Mouse (Mus musculus) kidney, postnatal 36 days (tissue): ENCODE data around the gene Rbm33.
A peak's percentile ranks its signal among the peaks of the same experiment; 100 is the strongest.

Experiments
- DNase-seq, 2 experiments: peaks; one replicate each; pipeline ENCODE4 v3.0.0; 2021 to 2022; ENCODE audit warnings: mixed read lengths in 2 of 2

The Rbm33 gene

DNA sequence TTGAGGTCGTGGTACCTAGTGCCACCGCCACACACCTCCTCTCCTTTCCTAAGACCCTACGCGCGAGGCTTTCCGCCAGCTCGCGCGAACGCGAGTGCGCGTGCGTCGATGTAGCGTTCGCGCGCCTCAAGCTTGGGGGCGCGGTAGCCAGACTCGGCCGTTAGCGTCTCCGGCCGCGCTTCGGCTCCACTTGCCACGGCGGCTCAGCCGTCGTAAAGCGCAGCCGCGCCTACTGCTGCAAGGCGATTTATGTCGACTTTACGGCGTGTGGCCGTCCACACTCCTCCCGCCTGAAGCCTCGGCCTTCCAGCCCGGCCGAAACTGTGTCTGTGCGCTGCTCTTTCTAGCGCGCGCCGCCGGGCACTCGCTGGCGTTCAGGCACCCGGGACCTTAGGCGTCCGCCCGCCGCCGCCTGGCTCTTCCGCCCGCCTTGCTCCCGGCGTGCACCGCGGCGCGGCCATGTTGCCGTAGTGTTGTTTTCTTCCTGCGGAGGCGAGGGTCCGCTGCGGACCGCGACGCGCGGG is at the start of gene Rbm33:
TSS of gene Rbm33 (plus strand) at position 400 of the 524 bp plus-strand sequence.
- DNase-seq, result peak; percentile 83 to 91

DNA sequence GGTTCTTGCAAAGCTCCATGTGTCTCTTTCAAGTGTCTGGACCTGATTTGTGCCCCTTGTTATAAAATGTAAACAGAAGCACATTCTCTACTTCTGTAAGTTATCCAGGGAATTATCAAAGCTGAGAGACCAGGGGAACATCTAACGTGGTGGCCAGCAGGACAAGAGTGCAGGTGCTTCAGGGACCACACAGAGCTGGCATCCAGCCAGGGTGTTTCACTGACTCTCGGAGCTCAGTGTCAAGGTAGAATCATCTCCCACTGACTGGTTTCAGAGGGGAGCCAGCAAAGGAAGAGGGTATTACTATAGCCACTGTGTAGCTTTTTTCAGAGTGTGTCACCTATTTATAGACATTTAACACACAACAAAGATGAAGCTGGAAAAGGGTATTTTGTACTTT is 49.3 kb upstream of the Rbm33 start:
- peak in 1 of 2 experiments; percentile 8 for DNase-seq

- DNase-seq, result no peak
These were observed 47.4 kb upstream of the Rbm33 start for GRCm38 (mm10) chr5:28269469-28269991.

DNA sequence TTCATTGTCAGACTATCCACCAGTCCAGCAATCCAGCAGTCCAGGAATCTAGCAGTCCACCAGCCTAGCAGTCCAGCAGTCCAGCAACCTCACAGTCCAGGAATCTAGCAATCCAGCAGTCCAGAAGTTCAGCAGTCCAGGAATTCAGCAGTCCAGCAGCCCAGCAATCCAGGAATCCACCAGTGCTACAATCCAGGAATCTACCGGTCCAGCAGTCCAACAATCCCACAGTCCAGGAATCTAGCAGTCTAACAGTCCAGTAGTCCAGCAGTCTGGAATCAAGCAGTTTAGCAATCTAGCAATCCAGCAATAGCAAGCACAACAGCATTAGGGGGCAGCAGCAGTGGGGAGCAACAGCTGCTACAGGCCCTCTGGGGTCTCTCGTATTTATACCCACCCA is 44.1 kb upstream of the Rbm33 start:
- peak; percentile 4 to 17 for DNase-seq

DNA sequence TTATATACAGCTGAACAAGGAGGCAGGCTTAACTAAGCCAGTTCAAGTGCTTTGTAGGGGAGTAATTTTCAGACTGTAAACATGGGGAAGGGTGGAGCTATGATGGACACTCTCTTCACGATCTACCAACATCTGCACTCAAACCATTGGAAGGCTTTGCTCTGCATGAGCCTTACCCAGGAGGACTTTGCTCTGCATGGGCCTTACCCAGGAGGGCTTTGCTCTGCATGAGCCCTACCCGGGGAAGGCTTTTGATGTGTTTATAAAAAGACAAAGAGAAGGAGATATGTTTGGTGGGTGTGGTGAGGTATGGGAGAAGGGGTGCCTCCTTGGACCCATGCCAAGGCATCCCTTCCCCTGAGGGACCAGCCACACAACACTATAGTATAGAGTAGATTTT is 39.6 kb upstream of the Rbm33 start:
- DNase-seq, result no peak

DNA sequence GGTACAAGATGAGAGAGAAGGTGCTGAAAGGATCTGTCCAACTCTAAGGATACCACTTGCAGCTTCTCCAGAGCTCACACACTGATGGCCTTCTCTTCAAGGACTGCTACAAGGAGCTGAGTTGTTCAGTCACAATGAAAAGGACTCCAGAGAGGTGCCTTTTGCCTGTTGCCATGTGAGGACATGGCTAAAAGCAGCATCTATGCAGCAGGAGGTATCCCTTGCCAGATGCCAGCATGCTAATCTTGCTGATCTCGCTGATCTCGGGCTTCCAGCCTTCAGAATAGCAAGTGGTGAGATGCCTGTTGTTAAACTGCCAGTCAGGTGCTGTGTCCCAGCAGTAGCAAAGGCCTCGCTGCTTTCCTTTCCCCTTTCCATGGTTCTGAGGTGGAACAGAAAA is 27.8 kb upstream of the Rbm33 start:
- DNase-seq, result no peak

DNA sequence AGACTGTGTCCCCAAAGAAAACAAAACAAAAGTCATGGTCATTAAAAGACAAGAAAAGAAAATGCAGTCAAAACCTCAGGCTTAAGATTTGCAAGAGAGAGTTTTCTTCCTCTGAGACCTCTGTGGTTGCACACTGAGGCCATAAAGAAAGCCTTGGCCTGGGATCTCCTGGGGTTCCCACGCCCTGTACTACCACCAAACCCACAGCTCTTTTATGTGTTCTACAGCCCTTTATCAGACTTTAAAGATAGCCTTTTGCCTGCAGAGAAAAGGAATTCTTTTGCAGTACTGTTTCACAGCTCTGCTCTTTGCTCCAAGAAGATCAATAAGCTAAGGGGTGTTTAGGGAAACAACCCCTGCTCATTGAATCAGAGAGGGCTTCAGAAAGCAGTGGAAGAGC is 26.3 kb upstream of the Rbm33 start:
- no peak for DNase-seq

DNA sequence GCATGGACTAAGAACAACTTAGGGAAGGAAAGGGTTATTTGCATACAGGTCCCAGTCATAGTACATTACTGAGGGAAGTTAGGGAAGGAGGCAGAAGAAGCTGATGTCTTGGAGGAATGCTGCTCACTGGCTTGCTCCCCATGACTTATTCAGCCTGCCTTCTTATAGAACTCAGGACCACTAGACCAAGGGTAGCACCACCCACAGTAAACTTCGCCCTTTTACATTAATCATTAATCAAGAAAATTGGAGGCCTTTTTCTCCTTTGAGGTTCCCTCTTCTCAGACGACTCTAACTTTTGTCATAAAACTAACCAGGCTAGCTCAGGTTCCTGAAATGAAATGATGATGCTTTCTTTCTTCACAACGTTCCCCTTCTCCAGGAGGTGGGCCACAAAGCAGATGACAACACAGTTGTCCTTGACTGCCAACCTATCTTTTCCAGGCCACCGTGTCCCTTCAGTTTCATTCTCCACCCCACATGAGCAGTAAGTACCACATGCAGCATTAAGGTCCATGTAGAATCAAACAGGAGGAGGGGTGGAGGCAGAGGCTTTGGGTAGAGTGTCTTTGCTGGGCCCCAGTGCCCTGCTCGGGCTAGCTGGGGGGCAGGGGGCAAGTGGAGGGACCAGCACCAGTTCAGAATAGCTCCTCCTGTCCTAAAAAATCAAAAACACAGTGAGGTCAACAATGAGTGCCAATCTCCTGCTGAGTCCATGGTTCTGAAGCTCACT is 25.6 kb upstream of the Rbm33 start:
- no peak for DNase-seq

DNA sequence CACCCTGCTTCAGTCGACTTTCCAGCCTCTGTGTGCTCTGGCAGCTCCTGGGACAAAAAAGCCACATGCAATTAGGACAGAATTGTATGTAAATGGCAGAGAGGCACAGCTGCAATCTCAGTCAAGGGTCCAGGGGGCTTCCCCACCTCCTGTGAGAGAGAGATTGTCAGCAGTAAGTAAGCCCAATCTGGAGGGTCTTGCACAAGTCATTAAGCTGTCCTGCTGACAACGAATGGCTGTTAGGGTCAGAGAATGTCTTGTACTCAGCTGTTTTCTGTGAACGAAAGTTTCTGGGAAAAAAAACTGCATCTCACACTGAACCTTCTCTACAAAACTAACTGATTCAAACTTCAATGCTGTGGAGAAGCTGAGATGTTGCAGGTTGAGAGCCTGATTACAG is 24.6 kb upstream of the Rbm33 start:
- DNase-seq, result no peak

DNA sequence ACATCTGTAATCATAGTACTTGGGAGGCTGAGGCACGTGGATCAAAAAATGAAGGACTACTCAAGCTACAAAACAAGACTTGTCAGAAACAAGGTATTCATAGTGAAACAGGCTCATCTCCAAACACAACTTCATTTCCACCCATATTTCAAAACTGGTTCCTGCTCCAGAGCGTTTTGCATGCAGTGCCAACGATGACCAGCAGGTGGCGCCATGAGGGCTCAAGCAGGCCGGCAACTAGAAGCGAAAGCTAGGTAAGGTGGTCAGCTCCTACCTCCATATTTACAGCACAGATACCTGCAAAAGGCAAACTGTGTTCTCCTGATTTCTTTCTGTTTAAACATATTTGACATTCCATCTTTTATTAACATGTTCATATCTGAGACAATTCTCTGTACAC is 22.9 kb upstream of the Rbm33 start:
- peak; percentile 77 to 95 for DNase-seq

- DNase-seq, result no peak
These were observed 18.8 kb upstream of the Rbm33 start for GRCm38 (mm10) chr5:28298161-28298560.

DNA sequence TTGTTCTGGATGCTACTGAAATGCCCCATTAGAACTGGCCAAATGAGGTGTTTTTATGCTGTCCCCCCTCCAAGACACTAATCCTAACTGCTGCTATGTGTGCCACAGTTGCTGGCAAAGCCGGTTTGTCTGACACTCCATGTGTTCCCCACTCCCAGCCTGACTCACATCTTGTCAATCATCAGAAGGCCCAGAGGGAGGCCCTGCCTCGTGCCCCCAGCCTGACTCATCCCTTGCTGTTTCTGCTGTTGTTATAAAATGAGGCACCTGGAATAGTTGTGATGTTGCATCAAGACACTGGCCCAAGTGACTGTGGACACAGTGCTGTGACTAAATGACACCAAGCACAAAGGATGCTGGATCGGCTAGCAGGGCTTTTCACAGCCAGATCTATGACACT is 18.2 kb upstream of the Rbm33 start:
- no peak for DNase-seq

DNA sequence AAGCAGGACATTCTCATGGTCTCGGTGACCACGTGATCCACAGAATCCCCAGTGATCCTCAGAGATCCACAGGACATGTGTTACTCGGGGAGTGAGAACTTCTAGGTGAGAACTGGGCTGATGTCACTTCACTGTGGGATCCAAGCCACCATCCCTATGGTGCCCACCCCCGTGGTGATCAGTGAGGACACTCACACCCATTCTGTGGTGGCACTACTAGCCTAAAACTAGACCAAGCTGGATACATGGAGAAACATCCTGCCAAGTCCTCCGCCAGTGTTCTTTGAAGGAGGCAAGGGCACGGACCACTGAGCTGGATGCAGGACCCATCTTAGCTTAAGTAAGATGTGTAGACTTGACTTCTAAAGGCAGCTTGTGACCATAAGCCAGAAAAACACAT is 17.6 kb upstream of the Rbm33 start:
- DNase-seq, result no peak

DNA sequence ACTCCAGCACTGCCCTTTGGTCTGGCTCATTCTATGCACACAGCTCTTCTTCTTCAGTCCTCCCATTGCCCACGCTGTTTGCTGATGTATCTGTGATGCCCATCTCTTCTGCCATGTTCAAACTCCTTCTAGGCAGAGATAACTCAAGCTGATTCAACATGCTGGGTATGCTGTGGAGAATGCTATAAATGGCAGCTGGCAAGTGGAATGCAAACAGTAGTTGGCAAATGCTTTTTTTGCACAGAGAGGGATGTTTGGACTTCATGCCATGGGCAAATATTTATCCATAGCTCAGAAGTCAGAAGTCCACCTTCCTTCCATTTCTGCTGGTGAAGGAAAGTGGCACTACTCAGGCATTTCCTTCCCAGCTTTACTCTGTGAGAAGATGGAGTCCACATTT is 14.2 kb upstream of the Rbm33 start:
- no peak for DNase-seq

DNA sequence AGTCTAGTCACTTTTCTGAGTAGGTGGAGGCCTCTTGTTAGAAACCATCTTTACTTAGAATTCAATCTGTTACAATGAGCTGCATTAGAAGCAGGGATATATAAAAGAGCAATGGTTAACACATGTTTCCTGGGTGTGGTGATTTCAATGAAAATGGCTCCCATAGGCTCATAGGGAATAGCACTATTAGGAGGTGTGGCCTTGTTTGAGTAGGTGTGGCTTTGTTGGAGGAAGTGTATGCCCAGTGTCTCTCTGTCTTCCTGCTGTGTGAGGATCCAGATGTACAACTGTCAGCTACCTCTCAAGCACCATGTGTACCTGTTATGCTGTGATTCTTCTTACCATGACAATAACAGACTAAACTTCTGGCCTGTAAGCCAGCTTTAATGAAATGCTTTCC is 12.4 kb upstream of the Rbm33 start:
- DNase-seq, result no peak

GRCm38 (mm10) chr5:28315526-28315925 is 1.4 kb upstream of the Rbm33 start:
- no peak for DNase-seq

- no peak for DNase-seq
These were observed 685 bp upstream of the Rbm33 start for GRCm38 (mm10) chr5:28316151-28316721.

GRCm38 (mm10) chr5:28317253-28317916 is 464 bp downstream of the Rbm33 start:
- DNase-seq, result no peak

DNA sequence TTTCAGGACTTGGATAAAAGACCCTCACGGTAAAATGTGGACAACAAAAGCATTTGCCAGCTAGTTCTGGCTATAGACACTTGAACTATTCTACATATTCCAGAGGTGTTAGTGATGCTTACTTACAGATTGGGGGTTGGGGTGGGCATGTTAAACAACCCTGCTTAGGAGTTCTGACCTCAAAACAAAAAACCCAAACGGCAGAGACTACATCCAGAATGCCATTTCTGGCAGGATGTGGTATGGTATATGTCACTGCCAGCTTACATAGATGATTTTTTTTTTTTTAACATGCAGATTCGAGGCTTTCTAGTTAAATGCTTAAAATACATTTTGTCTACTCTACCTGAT is 971 bp downstream of the Rbm33 start:
- DNase-seq, result no peak

- DNase-seq, result no peak
These were observed 1.8 kb downstream of the Rbm33 start for GRCm38 (mm10) chr5:28318671-28319070.

- no peak for DNase-seq
These were observed 4.8 kb downstream of the Rbm33 start for GRCm38 (mm10) chr5:28321769-28322168.

- no peak for DNase-seq
These were observed 5.3 kb downstream of the Rbm33 start for GRCm38 (mm10) chr5:28322189-28322588.

DNA sequence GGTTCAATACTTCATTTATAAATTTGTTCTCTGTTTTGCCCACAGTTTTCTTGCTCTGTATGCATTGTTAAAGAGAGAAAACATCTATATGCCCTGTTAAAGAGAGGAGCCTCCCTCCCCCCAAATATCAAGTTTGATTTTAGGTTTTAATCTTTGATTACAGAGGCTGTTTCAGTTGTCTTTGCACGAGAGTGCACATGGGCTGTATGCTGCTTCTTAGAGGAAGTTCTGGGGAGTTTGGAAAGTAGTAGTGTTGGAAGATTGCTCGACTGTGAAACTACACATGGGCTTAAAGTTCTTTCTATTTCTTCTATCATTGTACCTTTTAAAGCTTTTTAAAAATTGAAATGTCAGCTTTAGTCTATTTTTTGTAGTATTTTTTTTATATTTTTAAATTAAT is 6.9 kb downstream of the Rbm33 start:
- no peak for DNase-seq

GRCm38 (mm10) chr5:28324457-28324856 is 7.5 kb downstream of the Rbm33 start:
- DNase-seq, result peak in 1 of 2 experiments; percentile 13
